Mouse (Mus musculus): ENCODE results near the gene Vax1.

Vax1 gene

DNA sequence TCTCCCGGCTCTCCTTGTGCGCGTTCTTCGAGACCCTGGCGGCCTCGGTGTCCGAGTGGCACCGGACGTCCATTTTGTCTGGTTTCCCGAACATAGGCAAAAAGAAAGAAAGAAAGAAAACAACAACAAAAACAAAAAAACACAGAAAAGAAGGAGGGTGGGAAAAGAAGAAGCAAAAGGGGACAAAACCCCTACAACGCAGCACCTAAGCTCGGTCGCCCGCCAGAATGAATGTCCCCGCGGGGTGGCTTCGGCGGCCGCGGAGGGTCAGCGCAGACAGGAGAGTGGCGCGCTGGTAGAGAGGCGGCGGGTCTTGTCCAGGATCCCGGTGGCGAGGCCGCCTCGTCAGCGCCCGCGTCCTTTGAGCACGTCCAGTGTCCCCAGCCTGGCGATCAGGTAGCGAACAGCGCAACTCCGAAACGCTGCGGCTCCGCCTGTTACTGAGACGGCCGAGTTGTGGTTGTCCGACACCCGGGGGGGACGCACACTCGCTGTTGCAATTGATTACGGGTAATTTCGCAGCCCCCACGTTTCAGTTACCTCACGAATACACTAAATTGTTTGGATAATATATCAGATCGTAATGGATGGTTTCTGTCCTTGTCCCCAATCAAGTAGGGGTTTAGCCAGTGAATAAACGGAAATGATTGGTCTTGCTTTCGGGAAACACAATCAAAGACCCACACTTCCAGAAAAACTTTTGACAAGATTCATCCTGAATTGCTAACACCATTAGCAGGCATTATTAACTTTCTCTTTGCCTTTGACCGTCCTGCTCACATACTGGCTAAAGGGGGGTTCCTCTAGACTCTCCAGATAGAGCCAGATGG, at the start of gene Vax1:
Gene Vax1 (minus strand): TSS at position 121 of the 830 bp plus-strand sequence.
- peak; percentile 14 for DNase-seq (ENCODE audit: low read depth, low spot score)

GRCm38 (mm10) chr19:59218991-59219390, 49.1 kb upstream of the Vax1 start, which contains the start of gene Kcnk18:
Kcnk18 (plus strand) TSS chr19:59219214.
- DNase-seq (ENCODE audit: low read depth, low spot score): no peak

DNA sequence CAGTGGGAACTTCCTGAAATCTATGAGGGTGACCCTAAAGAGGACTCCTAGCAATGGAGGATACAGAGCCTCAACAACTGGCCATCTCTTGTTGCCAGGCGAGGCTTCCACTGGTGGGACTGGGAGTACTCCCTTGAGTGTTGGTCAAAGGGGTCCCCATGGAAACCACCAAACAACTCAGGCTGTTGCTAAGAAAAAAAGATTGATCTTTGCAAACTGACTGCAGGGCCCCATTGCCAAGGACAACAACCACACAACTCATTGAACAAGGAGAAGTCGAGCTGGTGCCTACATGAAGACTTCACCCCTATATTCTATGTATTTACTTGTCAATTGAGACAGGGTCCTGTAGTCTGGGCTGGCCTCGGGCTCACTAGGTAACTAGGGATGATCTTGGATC, 47.0 kb upstream of the Vax1 start:
- DNase-seq (ENCODE audit: low read depth, low spot score): no peak

DNA sequence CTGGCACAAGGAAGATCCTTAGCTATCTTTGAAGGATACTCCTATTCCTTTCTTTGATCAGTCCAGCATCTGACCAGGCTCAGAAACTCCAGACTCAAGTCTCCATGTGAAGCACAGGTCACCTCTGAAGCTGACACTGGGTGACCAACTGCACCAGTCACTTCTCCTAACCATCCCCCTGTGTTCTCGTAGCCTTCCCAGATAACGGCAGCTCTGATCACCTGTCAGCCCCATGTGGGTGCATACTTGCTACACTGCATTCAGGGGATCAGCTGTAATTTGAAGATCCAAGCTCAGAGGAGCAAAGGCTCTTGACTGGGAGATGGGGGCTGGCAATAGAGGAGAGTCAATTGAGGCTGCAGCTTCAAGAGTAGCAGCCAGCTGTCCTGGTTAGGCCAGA, 39.1 kb upstream of the Vax1 start:
- no peak for DNase-seq (ENCODE audit: low read depth, low spot score)

- DNase-seq (ENCODE audit: low read depth, low spot score): peak; percentile 66
Observed at GRCm38 (mm10) chr19:59208475-59208874, 38.6 kb upstream of the Vax1 start.

GRCm38 (mm10) chr19:59198161-59198560, 28.3 kb upstream of the Vax1 start:
- peak; percentile 81 for DNase-seq (ENCODE audit: low read depth, low spot score)

- DNase-seq (ENCODE audit: low read depth, low spot score): peak; percentile 48
Observed at GRCm38 (mm10) chr19:59196111-59196666, 26.3 kb upstream of the Vax1 start.

DNA sequence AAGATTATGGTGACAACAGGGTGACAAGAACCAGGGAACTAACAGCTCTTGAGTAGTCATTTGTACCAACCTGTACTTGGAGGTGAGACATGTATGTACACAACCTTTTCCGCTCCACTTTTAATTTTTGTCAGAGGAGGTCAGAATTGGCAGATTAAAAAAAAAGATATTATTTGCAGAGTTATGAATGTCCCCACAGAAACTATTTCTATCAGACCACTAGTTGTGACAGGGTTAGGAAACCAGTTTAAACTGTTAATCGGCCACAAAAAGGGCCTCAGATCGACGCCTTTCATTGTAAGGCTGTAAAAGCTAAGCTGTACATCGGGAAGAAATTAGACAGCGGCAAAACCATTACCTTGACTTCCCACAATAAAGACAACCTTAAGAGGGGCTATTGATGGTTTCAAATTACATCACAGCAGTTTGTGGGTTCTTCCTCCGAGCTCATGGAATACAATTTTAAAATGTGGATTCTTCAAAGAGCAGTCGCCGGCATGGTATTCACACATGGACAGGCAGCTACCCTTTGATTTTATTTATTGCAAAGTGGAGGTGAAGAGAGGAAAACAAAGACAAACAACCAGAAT, 25.4 kb upstream of the Vax1 start:
- no peak for DNase-seq (ENCODE audit: low read depth, low spot score)

GRCm38 (mm10) chr19:59193986-59194820, 24.3 kb upstream of the Vax1 start:
- peak; percentile 18 for DNase-seq (ENCODE audit: low read depth, low spot score)

DNA sequence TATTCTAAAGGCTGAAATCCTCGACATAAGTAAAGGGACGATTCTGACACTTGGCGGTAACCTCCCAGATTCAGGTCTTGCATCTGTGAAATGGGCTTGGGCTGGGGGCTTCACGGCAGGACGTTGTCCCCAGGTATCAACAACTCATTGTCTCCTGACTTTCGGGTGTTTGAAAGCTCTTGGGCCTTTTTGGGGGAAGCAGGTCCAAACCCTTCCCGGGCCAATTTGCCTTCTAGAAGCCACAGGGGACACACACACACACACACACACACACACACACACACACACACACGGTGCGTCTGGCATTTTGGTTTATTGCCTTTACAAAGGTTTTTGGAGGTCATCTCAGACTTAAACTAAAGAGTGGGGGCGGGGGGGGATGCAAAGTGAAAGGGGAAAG, 23.6 kb upstream of the Vax1 start:
- no peak for DNase-seq (ENCODE audit: low read depth, low spot score)

DNA sequence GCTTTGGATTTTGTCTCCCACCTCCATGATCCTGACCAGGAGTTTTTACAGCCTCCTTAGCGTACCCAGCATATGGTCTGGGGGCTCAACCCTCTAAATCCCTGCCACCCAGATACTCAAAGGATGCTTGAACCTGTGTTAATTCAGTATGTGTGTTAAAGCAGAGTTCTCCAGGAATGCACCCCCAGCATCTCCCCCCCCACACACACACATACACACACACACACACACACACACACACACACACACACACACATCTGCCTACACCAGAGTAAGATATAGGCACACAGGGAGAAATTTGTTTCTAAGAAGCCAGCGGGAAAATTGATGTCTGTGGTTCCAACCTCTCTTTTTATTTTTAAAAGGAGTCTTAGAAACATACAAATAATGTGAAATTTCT, 22.6 kb upstream of the Vax1 start:
- no peak for DNase-seq (ENCODE audit: low read depth, low spot score)

GRCm38 (mm10) chr19:59191123-59191505, 21.3 kb upstream of the Vax1 start:
- no peak for DNase-seq (ENCODE audit: low read depth, low spot score)

DNA sequence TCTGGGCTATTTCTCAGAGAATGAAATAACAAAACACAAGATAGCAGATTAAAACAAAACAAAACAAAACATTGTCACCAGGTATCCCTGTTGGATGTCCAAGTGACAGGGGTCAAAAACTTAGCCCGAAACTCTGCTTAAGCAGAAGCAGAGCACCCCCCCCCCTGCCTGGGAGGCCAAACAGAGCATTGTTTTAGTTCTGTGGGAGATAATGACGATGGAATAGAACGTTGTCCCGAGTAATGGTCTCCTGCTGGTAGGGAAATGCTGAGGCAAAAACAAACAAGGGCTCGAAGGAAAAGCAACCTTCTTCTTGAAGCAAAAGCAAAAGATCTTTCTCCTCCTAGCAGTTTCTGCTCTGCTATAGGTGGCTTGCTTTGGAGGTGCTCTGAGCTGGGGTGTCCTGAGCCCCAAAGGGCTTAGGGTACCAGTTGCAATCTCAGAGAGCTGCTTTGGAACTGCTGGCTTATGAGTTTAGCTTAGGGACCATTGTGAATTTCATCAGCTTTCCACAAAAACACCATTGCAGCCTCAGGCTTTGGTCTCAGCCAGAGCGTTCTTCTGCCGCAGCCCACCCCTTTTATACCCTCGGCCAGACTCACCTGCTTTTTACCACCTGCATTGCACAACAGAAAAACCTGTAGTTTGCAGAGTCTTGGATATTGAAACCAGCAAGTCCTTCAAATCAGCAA, 20.7 kb upstream of the Vax1 start:
- DNase-seq (ENCODE audit: low read depth, low spot score): no peak

DNA sequence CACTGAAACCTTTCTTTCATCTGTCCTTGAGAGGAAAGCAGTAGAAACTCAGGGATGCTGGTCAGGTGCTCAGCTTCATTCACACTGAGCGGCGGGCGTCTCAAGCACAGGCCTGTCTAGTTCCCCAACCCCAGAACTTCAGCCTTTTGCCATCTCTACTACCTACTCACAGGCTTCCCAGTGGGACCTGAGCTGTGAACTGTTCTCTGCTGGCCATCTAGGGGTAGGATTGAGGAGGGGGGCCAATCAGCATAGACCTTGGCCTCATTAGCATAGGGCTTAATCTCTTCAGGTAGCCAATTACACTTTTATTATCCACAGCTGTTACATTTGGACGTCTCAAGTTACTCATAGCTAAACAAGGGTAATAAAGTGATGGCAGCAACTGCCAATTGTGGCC, 19.1 kb upstream of the Vax1 start:
- no peak for DNase-seq (ENCODE audit: low read depth, low spot score)

DNA sequence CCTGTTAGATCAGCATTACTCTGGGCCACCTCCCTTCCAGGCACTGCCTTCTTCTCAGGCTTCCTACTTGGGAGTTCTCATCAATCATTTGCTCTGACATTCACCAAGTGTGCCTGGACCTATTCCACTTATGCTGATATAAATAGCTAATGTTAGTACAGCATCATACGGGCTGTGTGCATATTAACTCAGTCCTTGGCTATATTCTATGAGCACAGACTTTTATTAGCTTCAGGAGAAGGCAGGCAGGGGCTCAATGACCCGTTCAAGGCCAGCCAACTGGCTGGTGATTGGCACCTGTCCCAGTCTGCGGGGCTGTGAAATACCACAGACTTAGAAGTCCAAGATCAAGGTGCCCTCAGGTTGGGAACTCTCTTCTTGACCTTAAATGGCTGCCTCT, 14.1 kb upstream of the Vax1 start:
- no peak for DNase-seq (ENCODE audit: low read depth, low spot score)

DNA sequence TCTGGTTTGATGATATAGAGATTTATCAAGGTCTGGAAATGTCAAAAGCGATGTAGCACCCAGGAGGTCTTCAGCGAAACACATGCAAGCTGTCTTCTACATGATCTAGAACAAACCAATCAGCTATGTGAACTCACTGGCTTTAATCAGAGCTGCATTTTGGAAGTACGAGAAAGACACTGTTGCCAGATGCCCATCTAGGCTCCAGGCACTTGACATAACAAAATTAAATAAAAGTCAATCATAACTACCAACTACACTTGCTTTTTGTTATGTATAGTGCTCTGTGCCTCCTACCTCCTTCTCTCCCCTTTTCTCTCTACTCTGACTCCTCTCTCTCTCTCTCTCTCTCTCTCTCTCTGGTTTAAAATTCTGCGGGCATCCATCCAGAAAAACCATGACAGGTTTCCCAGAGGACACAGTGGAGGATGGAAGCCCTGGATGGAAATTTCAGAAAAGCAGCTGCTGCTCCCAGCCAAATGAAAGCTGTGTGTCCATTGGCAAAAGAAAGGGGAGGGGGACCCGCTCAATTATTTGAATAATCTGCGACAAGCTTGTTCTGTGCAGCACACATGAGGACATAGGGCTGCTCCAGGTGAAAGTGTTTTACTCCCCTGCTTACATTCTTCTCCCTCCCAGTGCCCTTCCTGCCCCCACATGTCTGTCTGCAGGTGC, 3.6 kb upstream of the Vax1 start:
- no peak for DNase-seq (ENCODE audit: low read depth, low spot score)

- no peak for DNase-seq (ENCODE audit: low read depth, low spot score)
Observed at GRCm38 (mm10) chr19:59172781-59173180, 2.9 kb upstream of the Vax1 start.

GRCm38 (mm10) chr19:59171871-59172245, 2.0 kb upstream of the Vax1 start:
- DNase-seq (ENCODE audit: low read depth, low spot score): peak; percentile 35

- peak; percentile 17 for DNase-seq (ENCODE audit: low read depth, low spot score)
Observed at GRCm38 (mm10) chr19:59171151-59171870, 1.5 kb upstream of the Vax1 start.

DNA sequence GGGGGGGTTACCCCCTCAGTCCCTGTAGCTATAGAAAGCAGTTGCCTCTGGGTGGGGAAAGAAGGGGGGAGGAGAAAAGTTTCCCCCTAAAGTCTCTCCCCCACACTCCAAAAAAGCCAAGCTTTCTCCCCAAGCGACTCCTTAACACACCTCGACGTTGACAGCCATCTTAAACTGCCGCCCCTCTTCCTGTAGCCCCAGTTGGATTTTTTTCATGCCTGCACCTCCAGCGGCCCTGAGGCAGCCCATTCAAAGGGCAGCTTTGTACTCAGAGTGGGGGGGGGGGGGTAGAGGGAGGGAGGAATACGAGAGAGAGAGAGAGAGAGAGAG, 875 bp upstream of the Vax1 start:
- DNase-seq (ENCODE audit: low read depth, low spot score): peak; percentile 21
